Mouse (Mus musculus): ENCODE measurements around the gene Necap2. TPM values are rescaled to one million over a fixed set of nuclear protein-coding genes. Genes with fewer than 3 reads are reported as not detected.

Necap2 gene
- polyA plus RNA-seq (2012; ENCODE audit: low replicate concordance), result 323 and 426 TPM in 2 replicates

DNA sequence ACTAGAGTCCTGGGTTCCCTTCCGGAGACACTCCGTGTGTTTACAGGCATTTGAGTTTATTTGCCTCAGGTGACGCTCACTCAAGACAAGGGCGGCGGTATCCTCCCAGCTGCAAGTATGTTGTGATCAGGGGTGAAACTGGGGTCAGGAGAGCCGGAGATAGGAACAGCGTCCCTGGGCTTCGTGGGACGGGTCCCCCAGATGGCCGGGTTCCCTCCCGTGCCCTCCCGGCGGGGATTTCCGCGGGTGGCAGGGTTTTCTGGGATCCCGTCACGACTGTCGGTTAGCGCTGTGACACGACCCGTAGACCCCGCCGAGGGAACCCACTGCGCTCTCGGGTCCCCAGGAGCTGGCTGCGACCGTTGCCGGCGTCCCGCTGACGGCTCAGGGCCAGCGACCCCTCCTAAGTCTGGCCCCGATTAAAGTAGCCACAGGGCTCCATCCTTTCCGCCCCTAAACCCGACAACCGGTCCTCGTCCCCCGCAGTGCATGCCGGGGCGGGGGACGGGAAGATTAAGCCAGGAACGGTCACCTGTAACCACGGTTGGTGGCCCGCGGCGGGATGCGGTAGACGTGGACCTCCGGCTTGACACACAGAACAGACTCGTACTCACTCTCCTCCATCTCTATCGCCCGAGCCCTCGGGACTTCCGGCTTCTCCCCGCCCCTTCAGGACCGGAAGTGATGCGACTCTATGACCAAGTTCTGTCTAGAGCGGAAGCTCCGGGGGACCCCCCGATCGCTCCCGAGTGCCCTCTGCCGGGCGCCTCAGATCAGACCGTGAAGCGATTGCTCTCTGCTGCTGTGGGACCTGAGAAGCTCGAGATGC lies at the start of gene Necap2:
Necap2 (minus strand) TSS at position 677 of the 829 bp plus-strand sequence.

DNA sequence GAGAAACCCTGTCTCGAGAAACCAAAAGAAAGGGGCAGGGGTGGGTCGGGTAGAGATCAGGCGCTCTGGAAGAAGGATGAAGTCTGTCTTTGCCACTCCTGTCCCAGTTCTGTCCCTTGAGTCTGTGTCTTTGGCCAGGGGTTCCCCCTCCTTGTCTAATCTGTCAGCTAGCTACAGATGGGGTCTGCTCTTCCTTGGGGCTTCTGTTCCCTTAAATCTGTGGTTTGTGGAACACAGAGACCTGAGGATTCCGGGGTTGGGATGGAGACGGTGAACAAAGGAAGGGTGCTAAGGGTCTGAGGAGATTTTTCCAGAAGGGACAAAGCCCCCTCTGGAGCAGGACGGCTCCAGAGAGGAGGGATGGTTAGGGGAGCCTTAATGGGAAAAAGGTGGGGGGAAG lies 9.9 kb upstream of the Necap2 start, which contains the start of gene Spata21:
Spata21 (plus strand) TSS at position 301 of the 400 bp plus-strand sequence.

DNA sequence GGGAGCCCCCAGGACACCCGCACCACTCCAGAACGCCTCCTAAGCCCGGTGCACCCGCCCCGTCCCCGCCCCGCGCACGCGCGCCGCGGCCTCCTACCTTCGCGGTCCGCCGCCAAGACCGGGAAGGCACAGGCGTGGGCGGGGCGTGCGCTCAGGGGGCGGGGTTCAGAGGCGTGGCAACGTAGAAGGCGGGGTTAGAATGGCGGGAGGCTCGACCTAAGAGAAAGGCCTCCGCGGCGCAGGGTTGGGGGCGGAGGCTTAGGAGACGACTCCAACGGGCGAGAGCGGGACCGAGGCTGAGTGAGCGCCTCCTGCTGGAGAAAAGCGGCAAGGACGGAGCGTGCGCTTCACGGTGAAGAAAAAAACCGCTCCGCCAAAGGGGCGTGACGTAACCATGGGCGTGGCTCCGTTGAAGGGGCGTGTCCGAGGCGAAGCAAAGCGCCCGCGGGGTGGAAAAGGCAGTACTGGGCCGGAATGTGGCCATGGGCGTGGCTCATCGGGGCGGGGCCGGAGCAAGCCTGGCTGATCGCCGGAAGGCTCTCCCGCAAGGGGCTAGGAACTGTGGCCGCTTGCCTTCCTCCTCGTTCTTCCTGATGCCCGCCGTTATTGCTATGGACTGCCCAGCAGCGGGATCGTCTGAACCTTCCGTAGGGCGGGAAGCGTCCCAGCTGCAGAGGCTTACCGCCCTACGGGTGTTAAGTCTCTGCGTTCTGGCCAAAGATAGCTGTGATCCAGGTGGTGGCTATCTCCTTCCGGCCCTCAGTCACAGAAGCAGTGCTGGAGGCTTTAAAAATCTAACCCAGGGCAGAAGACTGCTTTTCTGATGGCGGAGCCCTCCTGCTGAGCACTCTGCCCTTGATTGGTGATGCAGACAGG lies 17.5 kb downstream of the Necap2 start, which contains the start of gene Crocc:
Crocc (minus strand) TSS at position 125 of the 876 bp plus-strand sequence.

Other genes with a start within 250 kb of the Necap2 start
- gene Padi1, start 232.6 kb downstream of the Necap2 start, polyA plus RNA-seq (2012; ENCODE audit: low replicate concordance), result 0.22 and 0.39 TPM in 2 replicates
- 0.20 and 0.33 TPM in 2 replicates for gene Padi2, start 172.0 kb downstream of the Necap2 start, polyA plus RNA-seq (2012; ENCODE audit: low replicate concordance)
- 46.5 and 140 TPM in 2 replicates for gene Sdhb, start 117.2 kb downstream of the Necap2 start, polyA plus RNA-seq (2012; ENCODE audit: low replicate concordance)
- gene Atp13a2, start 91.5 kb downstream of the Necap2 start, polyA plus RNA-seq (2012; ENCODE audit: low replicate concordance), result 197 and 219 TPM in 2 replicates
- gene Mfap2, start 67.9 kb downstream of the Necap2 start, polyA plus RNA-seq (2012; ENCODE audit: low replicate concordance), result 0.55 and 0.79 TPM in 2 replicates
- 3.5 and 7.3 TPM in 2 replicates for gene Crocc, start 17.8 kb downstream of the Necap2 start, polyA plus RNA-seq (2012; ENCODE audit: low replicate concordance)
- 0.07 and 0.16 TPM in 2 replicates for gene Spata21, start 10.0 kb upstream of the Necap2 start, polyA plus RNA-seq (2012; ENCODE audit: low replicate concordance)
- gene Szrd1, start 61.4 kb upstream of the Necap2 start, polyA plus RNA-seq (2012; ENCODE audit: low replicate concordance), result 118 and 198 TPM in 2 replicates
- 13.7 and 20.9 TPM in 2 replicates for gene Fbxo42, start 69.6 kb upstream of the Necap2 start, polyA plus RNA-seq (2012; ENCODE audit: low replicate concordance)
- 1.5 and 1.9 TPM in 2 replicates for gene Rsg1, start 135.6 kb upstream of the Necap2 start, polyA plus RNA-seq (2012; ENCODE audit: low replicate concordance)
- gene Arhgef19, start 161.1 kb upstream of the Necap2 start, polyA plus RNA-seq (2012; ENCODE audit: low replicate concordance), result not detected in 2 replicates
- gene Epha2, start 222.9 kb upstream of the Necap2 start, polyA plus RNA-seq (2012; ENCODE audit: low replicate concordance), result 0.34 and 0.42 TPM in 2 replicates

All from leukemia stem cell, adult 10-12 weeks (primary cell).